Mouse (Mus musculus) forebrain, embryonic 10.5 days (tissue): ENCODE measurements around the gene Tnfsf11. TPM values are rescaled to one million over a fixed set of nuclear protein-coding genes. Genes with fewer than 3 reads are reported as not detected.
A peak's percentile ranks its signal among the peaks of the same experiment; 100 is the strongest.

ENCODE experiments used
- DNase-seq: peaks from one replicate; pipeline ENCODE4 v3.0.0-alpha.2; 2017; ENCODE audit warnings: low spot score; ENCODE audit errors: extremely low spot score
- H3K27ac ChIP-seq: fragments of 300-500 bp; sonication (generic); 2 replicates; pipeline ENCODE4 v1.5.1; 2016; ENCODE audit warnings: mild to moderate bottlenecking
- H3K27me3 ChIP-seq: fragments of 300-500 bp; sonication (generic); 2 replicates; pipeline ENCODE4 v1.6.1; 2016; ENCODE audit warnings: mild to moderate bottlenecking; ENCODE audit not compliant: poor library complexity, severe bottlenecking
- H3K36me3 ChIP-seq: fragments of 300-500 bp; sonication (generic); replicated peaks from 2 replicates; pipeline ENCODE4 v1.6.1; 2016; ENCODE audit warnings: mild to moderate bottlenecking, moderate library complexity
- H3K4me1 ChIP-seq: fragments of 300-500 bp; sonication (generic); 2 replicates; pipeline ENCODE4 v1.6.1; 2016
- H3K4me3 ChIP-seq: fragments of 300-500 bp; sonication (generic); 2 replicates; pipeline ENCODE4 v1.5.1; 2016; ENCODE audit warnings: mild to moderate bottlenecking, moderate library complexity
- H3K9me3 ChIP-seq: fragments of 300-500 bp; sonication (generic); 2 replicates; pipeline ENCODE4 v1.6.1; 2016; ENCODE audit warnings: mild to moderate bottlenecking, moderate library complexity
- WGBS: fragments of 180-500 bp; shearing (Covaris S2); methylation state at CpG from one replicate; pipeline ENCODE4 v1.1.7; 2016; 5-methylcytosine and 5-hydroxymethylcytosine counted together
- polyA plus RNA-seq: library from polyadenylated mRNA; unstranded; fragments of >200 nt; fragmentation: Nextera tagmentation; extraction: Ambion mirVana; gene quantifications from 2 replicates; pipeline ENCODE4 v1.2.1, GENCODE M21; 2016

Gene Tnfsf11
- polyA plus RNA-seq, 1 experiment from 2014 or later = 0.19 TPM

GRCm38 (mm10) chr14:78323356-78323755 lies 15.5 kb upstream of the Tnfsf11 start:
- Histone ChIP-seq H3K4me3 (no peak overlapping the region), H3K4me1 (no peaks in the 10 kb centered on the region), H3K36me3 (no peaks in the 10 kb centered on the region), H3K27ac (no peak overlapping the region), H3K27me3 (no peaks in the 10 kb centered on the region), H3K9me3 (no peaks in the 10 kb centered on the region)
- WGBS = 97% methylated on average over 1 of the region's 1 CpGs
- no peak for DNase-seq

DNA sequence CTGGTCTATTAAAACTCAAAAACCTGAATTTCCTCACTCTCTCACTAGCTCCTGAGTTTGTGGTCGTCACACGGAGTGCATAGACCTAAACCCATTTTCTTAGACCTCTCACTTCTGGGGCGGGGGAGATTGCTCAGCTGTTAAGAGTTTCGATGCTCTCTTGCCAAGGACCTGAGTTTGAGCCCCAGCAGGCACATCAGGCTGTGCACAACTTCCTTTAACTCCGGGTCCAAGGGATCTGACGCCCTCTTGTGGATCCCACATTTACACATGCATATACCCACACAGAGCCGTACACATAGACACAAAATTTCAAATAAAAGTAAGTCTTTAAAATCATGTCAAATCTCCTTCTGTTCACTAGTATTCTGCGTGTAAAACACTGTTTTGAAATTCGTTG lies 15.1 kb upstream of the Tnfsf11 start:
- H3K9me3 ChIP-seq = no peaks in the 10 kb centered on the region
- no peaks in the 10 kb centered on the region for H3K36me3 ChIP-seq
- 85% methylated on average over 9 of the region's 9 CpGs for WGBS
- no peak for DNase-seq
- H3K4me1 ChIP-seq = no peaks in the 10 kb centered on the region
- H3K27ac ChIP-seq = no peak overlapping the region
- no peak overlapping the region for H3K4me3 ChIP-seq
- no peaks in the 10 kb centered on the region for H3K27me3 ChIP-seq

GRCm38 (mm10) chr14:78320248-78320647 lies 12.4 kb upstream of the Tnfsf11 start:
- Histone ChIP-seq H3K4me3 (no peak overlapping the region), H3K9me3 (no peaks in the 10 kb centered on the region), H3K4me1 (no peaks in the 10 kb centered on the region), H3K27ac (no peak overlapping the region), H3K27me3 (no peaks in the 10 kb centered on the region), H3K36me3 (no peaks in the 10 kb centered on the region)
- 92% methylated on average over 6 of the region's 6 CpGs for WGBS
- no peak for DNase-seq

DNA sequence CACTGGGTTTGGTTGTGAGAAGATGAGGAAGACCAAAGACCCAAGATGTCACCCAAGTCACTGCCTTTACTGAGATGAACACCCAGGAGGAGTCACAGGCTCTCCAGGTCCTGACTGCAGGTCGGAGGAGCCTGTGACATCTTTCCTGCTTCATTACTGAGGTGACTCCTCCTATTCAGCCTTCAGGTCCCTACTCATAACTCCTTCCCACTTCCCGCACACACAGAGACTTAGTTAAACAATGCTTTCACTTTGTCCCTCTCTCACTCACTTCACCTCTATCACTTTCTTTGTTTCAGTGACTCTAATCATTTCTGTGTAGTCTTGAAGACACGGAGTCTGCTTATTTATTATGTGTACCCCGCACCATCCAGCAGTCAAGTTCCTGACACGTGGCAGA lies 11.7 kb upstream of the Tnfsf11 start:
- Histone ChIP-seq H3K9me3 (no peaks in the 10 kb centered on the region), H3K4me1 (no peaks in the 10 kb centered on the region), H3K27me3 (no peaks in the 10 kb centered on the region), H3K36me3 (no peaks in the 10 kb centered on the region), H3K4me3 (no peak overlapping the region), H3K27ac (no peak overlapping the region)
- 81% methylated on average over 5 of the region's 5 CpGs for WGBS
- DNase-seq = no peak

DNA sequence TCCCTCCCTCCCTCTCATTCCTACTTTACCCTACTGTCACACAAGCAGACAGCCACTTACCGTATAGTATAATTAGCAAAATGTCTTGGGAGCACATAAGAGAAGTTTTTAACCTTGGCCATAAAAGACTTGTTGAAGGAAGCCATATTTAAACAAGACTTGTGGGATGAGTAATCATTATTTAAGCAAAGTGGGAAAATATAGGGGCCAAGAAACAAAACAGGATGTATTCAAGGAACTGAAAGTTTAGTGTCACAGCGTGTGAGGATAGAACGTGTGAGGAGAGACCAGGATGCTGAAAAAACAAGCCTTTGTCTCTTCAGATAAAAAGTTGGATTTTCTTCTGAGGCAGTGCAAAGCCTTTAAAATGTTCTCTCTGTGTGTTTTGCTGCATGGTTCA lies 11.2 kb upstream of the Tnfsf11 start:
- 87% methylated on average over 3 of the region's 3 CpGs for WGBS
- H3K9me3 ChIP-seq = no peaks in the 10 kb centered on the region
- no peaks in the 10 kb centered on the region for H3K4me1 ChIP-seq
- H3K27me3 ChIP-seq = no peaks in the 10 kb centered on the region
- no peak overlapping the region for H3K4me3 ChIP-seq
- no peak overlapping the region for H3K27ac ChIP-seq
- no peaks in the 10 kb centered on the region for H3K36me3 ChIP-seq
- DNase-seq = no peak

DNA sequence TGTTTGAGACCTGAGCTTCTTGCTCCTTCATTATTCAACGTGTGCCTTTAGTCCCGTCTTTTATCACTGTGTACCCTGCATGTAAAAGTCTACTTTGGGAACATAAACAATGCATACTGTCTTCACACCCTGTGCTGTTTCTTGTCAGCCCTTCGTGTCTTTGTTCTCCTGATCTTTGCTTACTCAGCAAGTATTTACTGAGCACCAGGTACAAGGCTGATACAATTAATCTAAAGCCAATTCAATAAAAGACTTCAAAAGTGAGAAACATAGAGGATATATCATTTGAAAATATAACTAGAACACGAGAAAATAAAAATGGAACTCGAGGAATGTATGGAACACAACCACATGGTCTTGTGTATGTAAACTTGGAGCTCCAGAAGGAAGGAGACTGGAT lies 9.8 kb upstream of the Tnfsf11 start:
- no peaks in the 10 kb centered on the region for H3K9me3 ChIP-seq
- DNase-seq = no peak
- H3K4me1 ChIP-seq = no peaks in the 10 kb centered on the region
- H3K27me3 ChIP-seq = no peaks in the 10 kb centered on the region
- H3K27ac ChIP-seq = no peak overlapping the region
- 89% methylated on average over 5 of the region's 5 CpGs for WGBS
- H3K4me3 ChIP-seq = no peak overlapping the region
- H3K36me3 ChIP-seq = no peaks in the 10 kb centered on the region

GRCm38 (mm10) chr14:78300914-78301313 lies 6.9 kb downstream of the Tnfsf11 start:
- Histone ChIP-seq H3K36me3 (no peaks in the 10 kb centered on the region), H3K4me1 (no peaks in the 10 kb centered on the region), H3K27me3 (peaks cover 11% of the 10 kb centered on the region), H3K27ac (no peak overlapping the region), H3K9me3 (no peaks in the 10 kb centered on the region), H3K4me3 (no peak overlapping the region)
- WGBS = 90% methylated on average over 3 of the region's 3 CpGs
- DNase-seq = no peak

GRCm38 (mm10) chr14:78292687-78293086 lies 15.2 kb downstream of the Tnfsf11 start:
- Histone ChIP-seq H3K9me3 (peaks cover 8% of the 10 kb centered on the region; the same call in 1 of the 2 replicates), H3K27ac (no peak overlapping the region), H3K4me1 (peaks cover 22% of the 10 kb centered on the region), H3K36me3 (no peaks in the 10 kb centered on the region), H3K27me3 (peaks cover 48% of the 10 kb centered on the region), H3K4me3 (no peak overlapping the region)
- DNase-seq = no peak
- 93% methylated on average over 7 of the region's 7 CpGs for WGBS

DNA sequence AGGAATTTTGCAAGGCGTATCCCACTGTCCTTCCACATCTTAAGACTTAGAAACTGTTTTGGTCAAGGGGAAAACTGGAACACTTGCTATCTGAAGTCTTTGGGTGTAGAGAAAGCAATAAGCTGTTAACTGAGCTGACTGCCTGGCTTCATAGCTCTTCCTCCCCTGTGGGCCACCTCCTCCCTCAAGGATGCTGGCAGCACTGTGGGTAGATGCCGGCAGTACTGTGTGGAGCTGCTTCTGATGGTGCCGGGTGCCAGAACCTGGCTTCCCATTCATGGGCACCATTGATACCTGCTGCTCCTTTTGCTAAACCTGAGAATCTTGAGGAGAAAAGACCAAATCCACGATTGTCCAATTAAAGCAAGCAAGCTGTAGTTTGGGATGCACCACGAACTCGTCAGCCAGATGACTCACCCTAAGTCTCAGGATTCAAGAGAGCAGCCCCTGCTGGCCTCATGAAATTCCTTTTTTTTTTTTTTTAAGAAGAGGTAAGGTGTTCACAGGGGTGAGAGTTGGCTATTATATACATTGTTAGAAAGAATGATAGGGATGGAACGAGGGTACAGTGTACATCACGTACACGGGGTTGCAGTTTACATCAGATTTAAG lies 17.8 kb downstream of the Tnfsf11 start:
- H3K36me3 ChIP-seq = no peaks in the 10 kb centered on the region
- peaks cover 63% of the 10 kb centered on the region for H3K27me3 ChIP-seq
- no peak overlapping the region for H3K27ac ChIP-seq
- peaks cover 48% of the 10 kb centered on the region for H3K4me1 ChIP-seq
- 78% methylated on average over 9 of the region's 9 CpGs for WGBS
- no peak for DNase-seq
- no peak overlapping the region for H3K4me3 ChIP-seq
- peaks cover 8% of the 10 kb centered on the region; the same call in 1 of the 2 replicates for H3K9me3 ChIP-seq

DNA sequence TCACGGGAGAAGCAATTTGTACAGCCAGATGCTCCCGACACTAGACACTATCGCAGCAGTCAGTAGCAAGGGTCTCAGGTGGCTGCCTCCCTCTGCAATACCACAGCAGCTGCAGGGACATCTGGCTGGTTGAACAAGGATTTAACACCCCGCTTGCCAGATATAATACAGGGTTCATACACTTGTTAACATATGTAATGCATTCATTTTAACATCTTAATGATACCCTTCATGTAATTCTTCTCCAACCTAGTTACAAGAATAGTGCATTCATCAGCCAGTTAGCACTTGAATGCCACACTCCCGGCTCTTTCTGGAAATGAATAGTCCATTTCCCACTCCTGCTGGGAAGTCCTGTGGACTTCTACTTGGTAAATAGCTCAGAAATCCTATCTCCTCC lies 18.9 kb downstream of the Tnfsf11 start:
- DNase-seq = peak; percentile 40
- H3K27me3 ChIP-seq = peaks cover 70% of the 10 kb centered on the region
- no peak overlapping the region for H3K27ac ChIP-seq
- no peaks in the 10 kb centered on the region for H3K36me3 ChIP-seq
- H3K9me3 ChIP-seq = peaks cover 4% of the 10 kb centered on the region; the same call in 1 of the 2 replicates
- H3K4me3 ChIP-seq = no peak overlapping the region
- peaks cover 49% of the 10 kb centered on the region for H3K4me1 ChIP-seq
- WGBS = 9% methylated on average over 5 of the region's 5 CpGs

DNA sequence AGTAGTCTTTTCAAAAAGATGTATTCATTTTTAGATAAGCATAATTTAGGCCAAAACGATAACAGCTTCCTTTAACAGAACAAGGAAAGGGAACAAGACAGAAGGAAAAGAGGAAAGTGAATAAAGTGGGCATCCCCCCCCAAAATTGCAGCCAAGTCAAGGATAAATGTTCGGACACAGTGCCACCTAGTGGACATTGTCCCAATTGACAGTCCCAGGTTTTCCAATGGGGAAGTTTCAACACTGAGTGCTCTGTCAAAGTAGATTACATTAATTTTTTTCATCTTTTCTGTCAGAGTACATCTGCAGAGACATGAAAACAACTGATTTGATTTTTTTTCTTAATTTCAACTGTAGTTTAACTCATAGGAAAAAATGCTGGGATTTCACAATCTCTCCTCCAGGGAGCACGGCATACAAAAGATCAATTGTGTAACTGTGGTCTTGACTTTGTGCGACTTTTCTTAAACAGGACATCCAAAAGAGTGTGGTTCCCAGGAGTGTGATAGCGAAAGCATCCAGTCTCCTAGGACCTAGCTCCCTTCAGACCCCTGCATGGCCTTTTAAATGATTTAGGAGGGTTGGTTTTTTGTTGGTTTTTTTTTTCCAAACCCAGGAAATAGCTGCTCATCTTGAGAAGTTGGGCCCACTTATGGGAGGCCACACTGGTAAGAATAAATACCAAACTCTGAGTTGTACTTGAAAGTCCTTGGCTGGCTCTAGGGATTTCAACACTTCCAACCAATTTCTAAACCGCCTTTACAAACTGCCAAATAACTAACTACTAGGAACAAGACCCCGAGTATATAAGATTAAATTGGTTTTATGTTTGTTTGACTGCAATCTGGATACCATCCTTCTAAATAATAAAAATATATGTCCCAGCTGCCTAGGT lies 19.7 kb downstream of the Tnfsf11 start:
- DNase-seq = peak; percentile 39
- H3K27ac ChIP-seq = no peak overlapping the region
- WGBS = 35% methylated on average over 7 of the region's 7 CpGs
- H3K9me3 ChIP-seq = no peaks in the 10 kb centered on the region
- peaks cover 73% of the 10 kb centered on the region for H3K27me3 ChIP-seq
- no peak overlapping the region for H3K4me3 ChIP-seq
- no peaks in the 10 kb centered on the region for H3K36me3 ChIP-seq
- peaks cover 55% of the 10 kb centered on the region for H3K4me1 ChIP-seq

- 18% methylated on average over 5 of the region's 5 CpGs for WGBS
- Histone ChIP-seq H3K4me3 (no peak overlapping the region), H3K4me1 (peaks cover 57% of the 10 kb centered on the region), H3K27me3 (peaks cover 63% of the 10 kb centered on the region), H3K36me3 (no peaks in the 10 kb centered on the region), H3K27ac (peak overlapping the region; percentile 63), H3K9me3 (no peaks in the 10 kb centered on the region)
- peak; percentile 20 for DNase-seq
These were observed 21.8 kb downstream of the Tnfsf11 start for GRCm38 (mm10) chr14:78286011-78286548.

DNA sequence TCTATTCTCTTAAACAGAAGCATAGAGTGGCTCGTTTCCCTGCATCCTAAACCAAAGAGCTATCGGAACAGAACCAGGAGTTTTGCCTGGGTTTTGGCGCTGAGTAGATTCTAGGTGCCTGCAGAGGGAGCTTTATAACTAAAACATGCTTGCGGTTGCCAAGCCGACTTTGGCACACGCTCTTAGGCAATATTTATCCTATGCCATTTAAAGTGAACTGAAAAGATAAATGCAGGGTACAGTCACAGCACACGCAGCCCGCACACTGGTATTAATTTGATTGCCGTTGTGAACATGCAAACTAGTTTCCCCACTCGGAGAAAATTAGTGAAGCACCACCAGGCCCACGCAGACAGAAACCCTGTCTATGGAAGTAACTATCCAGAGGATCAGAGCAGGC lies 25.4 kb downstream of the Tnfsf11 start:
- no peaks in the 10 kb centered on the region for H3K9me3 ChIP-seq
- H3K4me3 ChIP-seq = no peak overlapping the region
- no peaks in the 10 kb centered on the region for H3K36me3 ChIP-seq
- H3K27ac ChIP-seq = no peak overlapping the region
- no peak for DNase-seq
- 88% methylated on average over 11 of the region's 11 CpGs for WGBS
- H3K27me3 ChIP-seq = peaks cover 42% of the 10 kb centered on the region
- peaks cover 33% of the 10 kb centered on the region for H3K4me1 ChIP-seq
